8 mouse cellular contexts compared by ENCODE assay signal in genomic region chr7:27474490-27474954, GRCm38 (mm10). TPM values are rescaled to one million over a fixed set of nuclear protein-coding genes. Genes with fewer than 3 reads are reported as not detected.
DNase-seq lines count a peak whose midpoint lies in the region; ATAC-seq and TF ChIP-seq lines count a peak whose summit lies in the region.

No protein-coding gene starts in this region.

- peaks cover 10% of the 10 kb centered on the region for H3K4me1 ChIP-seq in bone marrow macrophage, adult 2 months (ENCODE audit: control insufficient read depth, insufficient read depth, low read length)
- H3K4me1 ChIP-seq in embryonic fibroblast, embryonic 13.5 days (ENCODE audit: control insufficient read depth, insufficient read depth, low read length), result no peaks in the 10 kb centered on the region
- H3K4me1 ChIP-seq in heart, embryonic 10.5 days, result peaks cover 7% of the 10 kb centered on the region; the same call in 1 of the 2 replicates
- H3K4me1 ChIP-seq in kidney, embryonic 15.5 days, result peaks cover 35% of the 10 kb centered on the region

- peak; percentile 94 for ATAC-seq in kidney, embryonic 15.5 days (replicated peaks; ENCODE audit: low FRiP score)
- peak; percentile 82 for ATAC-seq in monocyte, adult 5-6 weeks (replicated peaks; ENCODE audit: insufficient number of reproducible peaks, low FRiP score, low TSS enrichment, poor library complexity, severe bottlenecking)

- no peaks in the 10 kb centered on the region for H3K9me3 ChIP-seq in heart, embryonic 10.5 days
- no peaks in the 10 kb centered on the region for H3K9me3 ChIP-seq in kidney, embryonic 15.5 days (replicated peaks)

- peaks cover 17% of the 10 kb centered on the region for H3K36me3 ChIP-seq in heart, embryonic 10.5 days
- H3K36me3 ChIP-seq in kidney, embryonic 15.5 days, result peaks cover 31% of the 10 kb centered on the region

- peak overlapping the region; percentile 76 for H3K4me2 ChIP-seq in kidney, embryonic 15.5 days

- H3K4me3 ChIP-seq in bone marrow macrophage, adult 2 months (ENCODE audit: insufficient read depth, low read length), result peak overlapping the region; percentile 87
- H3K4me3 ChIP-seq in embryonic fibroblast, embryonic 13.5 days (ENCODE audit: insufficient read depth, low read length), result peak overlapping the region; percentile 87
- H3K4me3 ChIP-seq in heart, embryonic 10.5 days, result peak overlapping the region; percentile 74
- peak overlapping the region; percentile 70 for H3K4me3 ChIP-seq in kidney, embryonic 15.5 days (replicated peaks)

- no peaks in the 10 kb centered on the region for H3K27me3 ChIP-seq in heart, embryonic 10.5 days (ENCODE audit: insufficient read depth, poor library complexity, severe bottlenecking)
- H3K27me3 ChIP-seq in kidney, embryonic 15.5 days, result no peaks in the 10 kb centered on the region

- 0 out of 2 replicates have a peak, but pooled peaks have one; percentile 7 for TF ChIP-seq CTCF in bone marrow macrophage, adult 2 months (IDR thresholded peaks at IDR 0.05; ENCODE audit: low read depth, low read length)
- TF ChIP-seq CTCF in embryonic fibroblast, embryonic 13.5 days (IDR thresholded peaks at IDR 0.05; ENCODE audit: borderline replicate concordance, insufficient read depth, low read length), result no peak

- TF ChIP-seq POLR2A in bone marrow macrophage, adult 2 months (IDR thresholded peaks at IDR 0.05; ENCODE audit: borderline replicate concordance, low read depth, low read length), result no peak
- TF ChIP-seq POLR2A in embryonic fibroblast, embryonic 13.5 days (IDR thresholded peaks at IDR 0.05; ENCODE audit: low read depth, low read length), result no peak; the same call in 1 of the 2 replicates

- whole genome bisulfite sequencing in heart, embryonic 10.5 days, result under 1% methylated on average over 23 of the region's 23 CpGs
- under 1% methylated on average over 23 of the region's 23 CpGs for WGBS in kidney, embryonic 15.5 days

- peak overlapping the region; percentile 76 for H3K27ac ChIP-seq in bone marrow macrophage, adult 2 months (ENCODE audit: insufficient read depth, low read depth, low read length)
- peak overlapping the region; percentile 58 for H3K27ac ChIP-seq in embryonic fibroblast, embryonic 13.5 days (ENCODE audit: insufficient read depth, low read length)
- H3K27ac ChIP-seq in heart, embryonic 10.5 days, result peak overlapping the region; percentile 90
- peak overlapping the region; percentile 97 for H3K27ac ChIP-seq in kidney, embryonic 15.5 days

- H3K9ac ChIP-seq in kidney, embryonic 15.5 days, result peak overlapping the region; percentile 75

- DNase-seq in A20 (ENCODE audit: low read depth, low spot score) (peak; percentile 100), liver (peak; percentile 99)
- DNase-seq in heart, embryonic 10.5 days (ENCODE audit: low spot score), result peak; percentile 100
- peak; percentile 98 to 99 for DNase-seq in spleen, postnatal 4 days (ENCODE audit: low spot score in 2 of 2)

RNA-seq across cellular contexts. Expression of gene Sertad3, which starts 1.0 kb away (rescaled TPM):
- 19.5 and 20.9 TPM in 2 replicates for polyA plus RNA-seq in bone marrow macrophage, adult 2 months (2012; ENCODE audit: insufficient read depth, insufficient read length, missing spikeins)
- polyA plus RNA-seq in embryonic fibroblast, embryonic 13.5 days (2011; ENCODE audit: insufficient read length, low read depth, missing spikeins), result 12.9 and 14.1 TPM in 2 replicates
- 19.0 and 23.8 TPM in 2 replicates for polyA plus RNA-seq in heart, embryonic 10.5 days (2016; fragmentation: Nextera tagmentation; extraction: Ambion mirVana)
- polyA plus RNA-seq in kidney, embryonic 15.5 days (2015; fragmentation: Nextera tagmentation; extraction: Ambion mirVana), result 30.3 and 32.0 TPM in 2 replicates
- 14.3 to 26.8 TPM (median 14.9 TPM) in 3 replicates for total RNA-seq in monocyte, adult 5-6 weeks (2017)

RNA-seq across cellular contexts. Expression of gene Sertad1, which starts 12.2 kb away (rescaled TPM):
- 22.1 and 24.7 TPM in 2 replicates for polyA plus RNA-seq in bone marrow macrophage, adult 2 months (2012; ENCODE audit: insufficient read depth, insufficient read length, missing spikeins)
- 23.7 and 28.5 TPM in 2 replicates for polyA plus RNA-seq in embryonic fibroblast, embryonic 13.5 days (2011; ENCODE audit: insufficient read length, low read depth, missing spikeins)
- polyA plus RNA-seq in heart, embryonic 10.5 days (2016; fragmentation: Nextera tagmentation; extraction: Ambion mirVana), result 34.8 and 38.9 TPM in 2 replicates
- 40.5 and 41.0 TPM in 2 replicates for polyA plus RNA-seq in kidney, embryonic 15.5 days (2015; fragmentation: Nextera tagmentation; extraction: Ambion mirVana)
- 14.4 to 44.5 TPM (median 30.3 TPM) in 3 replicates for total RNA-seq in monocyte, adult 5-6 weeks (2017)

RNA-seq across cellular contexts. Expression of gene Prx, which starts 24.6 kb away (rescaled TPM):
- 0.57 and 0.68 TPM in 2 replicates for polyA plus RNA-seq in bone marrow macrophage, adult 2 months (2012; ENCODE audit: insufficient read depth, insufficient read length, missing spikeins)
- 5.4 and 5.6 TPM in 2 replicates for polyA plus RNA-seq in embryonic fibroblast, embryonic 13.5 days (2011; ENCODE audit: insufficient read length, low read depth, missing spikeins)
- polyA plus RNA-seq in heart, embryonic 10.5 days (2016; fragmentation: Nextera tagmentation; extraction: Ambion mirVana), result 2.4 and 2.8 TPM in 2 replicates
- 4.0 and 4.8 TPM in 2 replicates for polyA plus RNA-seq in kidney, embryonic 15.5 days (2015; fragmentation: Nextera tagmentation; extraction: Ambion mirVana)
- total RNA-seq in monocyte, adult 5-6 weeks (2017), result 0.19 to 0.53 TPM (median 0.38 TPM) in 3 replicates

RNA-seq across cellular contexts. Expression of gene Blvrb, which starts 26.7 kb away (rescaled TPM):
- polyA plus RNA-seq in bone marrow macrophage, adult 2 months (2012; ENCODE audit: insufficient read depth, insufficient read length, missing spikeins), result 473 and 496 TPM in 2 replicates
- polyA plus RNA-seq in embryonic fibroblast, embryonic 13.5 days (2011; ENCODE audit: insufficient read length, low read depth, missing spikeins), result 16.6 and 32.1 TPM in 2 replicates
- polyA plus RNA-seq in heart, embryonic 10.5 days (2016; fragmentation: Nextera tagmentation; extraction: Ambion mirVana), result 88.8 and 94.6 TPM in 2 replicates
- 44.5 and 57.4 TPM in 2 replicates for polyA plus RNA-seq in kidney, embryonic 15.5 days (2015; fragmentation: Nextera tagmentation; extraction: Ambion mirVana)
- 20.7 to 49.1 TPM (median 37.2 TPM) in 3 replicates for total RNA-seq in monocyte, adult 5-6 weeks (2017)

RNA-seq across cellular contexts. Expression of gene Sptbn4, which starts 27.0 kb away (rescaled TPM):
- 0.48 and 0.73 TPM in 2 replicates for polyA plus RNA-seq in bone marrow macrophage, adult 2 months (2012; ENCODE audit: insufficient read depth, insufficient read length, missing spikeins)
- polyA plus RNA-seq in embryonic fibroblast, embryonic 13.5 days (2011; ENCODE audit: insufficient read length, low read depth, missing spikeins), result 0.51 and 0.78 TPM in 2 replicates
- 0.40 and 0.46 TPM in 2 replicates for polyA plus RNA-seq in heart, embryonic 10.5 days (2016; fragmentation: Nextera tagmentation; extraction: Ambion mirVana)
- 0.27 and 0.39 TPM in 2 replicates for polyA plus RNA-seq in kidney, embryonic 15.5 days (2015; fragmentation: Nextera tagmentation; extraction: Ambion mirVana)
- not detected in 3 replicates for total RNA-seq in monocyte, adult 5-6 weeks (2017)

Comparison
In these comparisons a context has a peak if more than half of its experiments do, and no peak if none do; other contexts are left out.
1. Peak in every context shown above with its lines: DNase-seq, ATAC-seq, H3K4me3 ChIP-seq and H3K27ac ChIP-seq.